In the genomic region with DNA sequence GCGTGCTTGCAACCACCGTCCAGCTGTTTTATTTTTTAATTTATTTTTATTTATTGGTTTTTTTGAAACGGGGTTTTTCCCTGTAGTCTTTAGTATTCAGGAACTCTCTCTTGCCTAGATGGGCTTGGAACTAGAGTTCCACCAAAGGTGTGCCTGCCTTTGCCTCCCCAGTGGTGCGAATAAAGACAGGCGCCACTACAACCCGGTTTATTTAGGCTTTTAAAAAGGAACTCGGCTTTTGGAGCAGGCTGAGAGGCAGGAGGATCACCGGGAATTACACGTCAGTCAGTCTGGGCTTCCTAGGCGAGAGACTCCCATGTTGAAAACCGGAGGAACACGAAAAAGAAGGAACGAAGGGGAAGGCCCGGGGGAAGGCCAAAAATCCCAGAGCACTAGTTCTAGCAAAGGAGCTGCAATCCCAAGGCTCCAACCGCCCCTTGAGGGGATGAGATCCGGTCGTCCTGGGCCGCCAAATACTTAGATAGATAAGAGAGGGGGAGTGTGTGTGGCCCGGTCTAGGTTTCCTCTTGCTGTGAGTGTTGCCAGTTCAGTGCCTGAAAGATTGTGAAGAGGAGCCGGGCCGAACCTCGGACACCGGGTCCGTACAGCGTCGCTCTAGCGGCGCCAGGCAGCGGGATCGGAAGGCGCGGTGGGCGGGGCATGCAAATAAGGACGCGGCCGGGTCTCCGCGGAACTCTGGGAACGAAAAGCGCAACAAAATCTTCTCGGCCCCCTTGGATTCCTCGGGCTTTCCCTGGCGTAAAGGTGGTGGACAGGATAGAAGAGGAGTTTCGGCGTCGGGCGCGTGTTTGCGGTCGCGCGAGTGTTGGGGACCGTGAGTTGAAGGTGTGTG, we compare ENCODE assay signal across 8 mouse cellular contexts. TPM values are rescaled to one million over a fixed set of nuclear protein-coding genes. Genes with fewer than 3 reads are reported as not detected.
DNase-seq lines count a peak whose midpoint lies in the region; ATAC-seq lines count a peak whose summit lies in the region.
"Not testable (repeated sequence)": the region's sequence is repeated elsewhere in the genome, so short reads cannot be mapped to it uniquely, and the experiment has no call there.

No protein-coding gene starts in this region.

- DNase-seq in NIH3T3 (ENCODE audit: low read depth), result peak; percentile 92
- peak; percentile 81 to 86 for DNase-seq in cerebellum, postnatal 36 days
- peak; percentile 81 to 82 for DNase-seq in frontal cortex, postnatal 36 days (ENCODE audit: low spot score in 2 of 2)
- peak; percentile 78 for DNase-seq in hindbrain, embryonic 14.5 days (ENCODE audit: low spot score)
- peak; percentile 74 to 78 for DNase-seq in layer of hippocampus, postnatal 36 days
- DNase-seq in lung, postnatal 25 days (ENCODE audit: low spot score), result peak; percentile 72
- peak; percentile 64 for DNase-seq in retina, adult 2 months (ENCODE audit: low read depth, low spot score)
- peak; percentile 70 for DNase-seq in thymus, postnatal 25 days

- peak overlapping the region; percentile 92 for H3K27ac ChIP-seq in hindbrain, embryonic 14.5 days

- H3K27me3 ChIP-seq in hindbrain, embryonic 14.5 days (ENCODE audit: control insufficient read depth, insufficient read depth, low read length), result not testable (repeated sequence)

- peak overlapping the region; percentile 29 for H3K4me3 ChIP-seq in hindbrain, embryonic 14.5 days (replicated peaks; ENCODE audit: low read length)

- 5% methylated on average over 50 of the region's 53 CpGs for WGBS in hindbrain, embryonic 14.5 days

- H3K9ac ChIP-seq in hindbrain, embryonic 14.5 days, result peak overlapping the region; percentile 56

- H3K9me3 ChIP-seq in hindbrain, embryonic 14.5 days (ENCODE audit: control insufficient read depth, low read length), result not testable (repeated sequence)

- peak overlapping the region; percentile 52 for H3K4me2 ChIP-seq in hindbrain, embryonic 14.5 days (replicated peaks)

- not testable (repeated sequence) for H3K4me1 ChIP-seq in hindbrain, embryonic 14.5 days (replicated peaks; ENCODE audit: control insufficient read depth, insufficient read depth, low read length)

- ATAC-seq in hindbrain, embryonic 14.5 days (ENCODE audit: low FRiP score), result peak; percentile 78

- not testable (repeated sequence) for H3K36me3 ChIP-seq in hindbrain, embryonic 14.5 days (replicated peaks; ENCODE audit: control insufficient read depth, insufficient read depth)

RNA-seq across cellular contexts. Expression of gene Rdm1, which starts 14.1 kb away (rescaled TPM):
- polyA plus RNA-seq in hindbrain, embryonic 14.5 days (2014; fragmentation: Nextera tagmentation; extraction: Ambion mirVana), result 13.7 and 16.6 TPM in 2 replicates
- total RNA-seq in layer of hippocampus, postnatal 36 days (2021), result 1 to 10 TPM; 6.7 to 9.4 TPM

RNA-seq across cellular contexts. Expression of gene Arl4d, which starts 24.3 kb away (rescaled TPM):
- polyA plus RNA-seq in hindbrain, embryonic 14.5 days (2014; fragmentation: Nextera tagmentation; extraction: Ambion mirVana), result 5.6 and 5.9 TPM in 2 replicates
- total RNA-seq in layer of hippocampus, postnatal 36 days (2021), result 10 to 100 TPM; 12.9 to 13.8 TPM

RNA-seq across cellular contexts. Expression of gene Gm11634, which starts 42.0 kb away (rescaled TPM):
- not detected in 2 replicates for polyA plus RNA-seq in hindbrain, embryonic 14.5 days (2014; fragmentation: Nextera tagmentation; extraction: Ambion mirVana)
- not detected for total RNA-seq in layer of hippocampus, postnatal 36 days (2021)

RNA-seq across cellular contexts. Expression of gene Tmem106a, which starts 59.0 kb away (rescaled TPM):
- polyA plus RNA-seq in hindbrain, embryonic 14.5 days (2014; fragmentation: Nextera tagmentation; extraction: Ambion mirVana), result 4.7 and 4.8 TPM in 2 replicates
- total RNA-seq in layer of hippocampus, postnatal 36 days (2021), result 1 to 10 TPM; 1.3 to 2.7 TPM

Comparison
In these comparisons a context has a peak if more than half of its experiments do, and no peak if none do; other contexts are left out.
1. Peak in every context shown above with its lines: DNase-seq, ATAC-seq, H3K4me3 ChIP-seq and H3K27ac ChIP-seq.